Mouse (Mus musculus) adrenal gland, adult 18-20 months (tissue): ENCODE results near the gene Adrm1. TPM values are rescaled to one million over a fixed set of nuclear protein-coding genes. Genes with fewer than 3 reads are reported as not detected.

Source experiments
- DNase-seq, 2 experiments: peaks; one replicate each; pipeline ENCODE4 v3.0.0; 2021 to 2022; ENCODE audit warnings: low spot score in 2 of 2
- microRNA-seq, 2 experiments: library from miRNA; unstranded; fragments of <30 nt; microRNA quantifications; one replicate each; pipeline ENCODE4 v1.2.0; 2021; ENCODE audit warnings: borderline number of aligned reads in 2 of 2
- total RNA-seq, 2 experiments: library from RNA; stranded (reverse); gene quantifications; 1 replicate in 1 of 2; 2 replicates in 1 of 2; pipeline ENCODE4 v1.2.3; 2021

The Adrm1 gene
- total RNA-seq, 2 experiments from 2014 or later: 179 to 198 TPM

- no peak for DNase-seq
Measured at GRCm38 (mm10) chr2:180216921-180217320, 45.6 kb downstream of the Adrm1 start.

- DNase-seq: peak; percentile 52 to 69
Measured at GRCm38 (mm10) chr2:180217587-180217986, 46.3 kb downstream of the Adrm1 start.

GRCm38 (mm10) chr2:180218241-180218640 is 47.0 kb downstream of the Adrm1 start:
- DNase-seq: peak in 1 of 2 experiments; percentile 20

DNA sequence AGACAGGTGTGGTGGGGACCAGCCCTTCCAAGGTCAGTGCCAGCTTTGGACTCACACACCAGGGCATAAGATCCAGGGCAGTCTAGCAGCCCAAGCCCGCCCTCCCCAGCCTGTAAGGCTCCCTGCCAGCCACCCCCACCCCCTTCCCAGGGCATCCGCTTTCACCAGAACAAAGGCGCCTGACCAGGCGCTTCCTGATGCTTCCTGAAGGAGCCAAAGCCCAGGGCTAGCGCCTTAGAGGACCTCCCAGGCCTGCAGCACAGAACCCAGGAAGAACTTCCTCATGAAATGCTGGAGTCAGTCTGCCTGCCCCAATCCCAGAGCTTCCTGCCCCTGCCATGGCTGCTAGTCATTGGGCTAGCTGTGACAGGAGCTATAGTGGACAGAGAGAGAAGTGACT is 47.4 kb downstream of the Adrm1 start:
- no peak for DNase-seq

- no peak for DNase-seq
Measured at GRCm38 (mm10) chr2:180219145-180219943, 48.1 kb downstream of the Adrm1 start.

DNA sequence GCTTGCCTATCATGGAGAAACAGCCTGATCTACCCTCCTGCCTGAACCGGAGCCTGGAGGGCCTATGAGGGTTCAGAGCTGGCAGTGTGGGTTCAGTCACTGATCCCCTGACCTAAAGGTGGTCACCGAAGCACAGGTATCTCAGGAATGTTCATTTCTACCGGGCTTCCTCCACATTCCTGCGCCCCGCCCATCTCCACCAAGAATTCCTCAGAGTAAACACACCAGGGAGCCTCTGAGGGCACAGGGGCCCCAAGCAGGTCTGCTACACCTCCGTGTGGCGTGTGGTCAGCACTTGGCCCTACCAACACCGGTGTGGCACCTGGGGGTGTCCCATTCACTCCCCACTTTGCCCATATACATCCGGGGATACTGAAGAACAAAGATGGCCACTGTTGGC is 48.9 kb downstream of the Adrm1 start:
- DNase-seq: peak in 1 of 2 experiments; percentile 17

DNA sequence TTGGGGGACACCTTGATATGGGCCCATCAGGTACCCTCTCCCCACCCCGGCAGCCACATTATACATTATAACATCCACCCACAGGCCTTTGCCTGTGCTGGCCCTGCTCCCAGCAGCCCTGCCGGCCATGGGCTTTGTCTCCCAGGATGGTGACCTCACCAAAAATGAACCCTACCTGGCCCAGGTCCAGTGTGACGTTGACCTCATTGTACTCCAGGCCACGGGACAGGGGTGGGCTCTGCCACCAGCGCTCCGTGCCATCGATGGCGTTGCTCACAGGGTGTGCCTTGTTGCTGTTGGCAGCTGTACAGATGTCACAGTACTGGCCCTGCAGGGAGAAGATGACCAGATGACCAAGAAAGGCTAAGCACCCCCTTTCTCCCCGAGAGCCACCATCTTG is 49.8 kb downstream of the Adrm1 start:
- DNase-seq: peak in 1 of 2 experiments; percentile 22

- DNase-seq: no peak
Measured at GRCm38 (mm10) chr2:180222250-180222649, 51.0 kb downstream of the Adrm1 start.

DNA sequence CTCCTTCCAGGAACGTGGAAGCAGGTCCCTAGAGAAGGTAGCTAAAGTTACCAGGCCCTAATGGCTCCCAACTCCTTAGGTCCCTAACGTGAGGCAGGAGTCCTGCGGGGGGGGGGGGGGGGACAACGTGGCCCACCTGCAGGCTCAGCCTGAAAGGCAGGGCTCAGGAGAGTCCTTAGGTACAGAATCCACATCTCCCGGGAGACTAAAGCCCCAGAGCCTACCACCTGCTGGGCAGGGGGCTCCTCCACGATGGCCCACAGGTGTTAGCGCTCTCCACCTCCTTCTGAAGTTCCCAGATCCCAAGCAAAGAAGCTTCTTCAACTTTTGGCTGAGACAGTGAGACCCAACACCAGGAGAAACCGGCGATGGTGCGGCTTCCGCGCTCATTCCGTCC is 53.4 kb downstream of the Adrm1 start:
- DNase-seq: no peak

GRCm38 (mm10) chr2:180225044-180225761 is 53.9 kb downstream of the Adrm1 start:
- peak; percentile 57 to 61 for DNase-seq

Small RNAs within 50 kb of the gene (microRNA-seq; reads per million reads assigned to microRNA genes)
- 0 reads per million in 2 experiments for gene Mir7005

Other genes with a start within 250 kb of the Adrm1 start
- 10 to 100 TPM; 17.2 to 19.9 TPM for gene Taf4, start 194.8 kb upstream of the Adrm1 start, total RNA-seq
- 10 to 100 TPM; 35.9 to 44.5 TPM for gene Lsm14b, start 146.5 kb upstream of the Adrm1 start, total RNA-seq
- gene Psma7, start 129.1 kb upstream of the Adrm1 start, total RNA-seq: 100 to 1,000 TPM; 207 to 235 TPM
- gene Ss18l1, start 129.0 kb upstream of the Adrm1 start, total RNA-seq: 10 to 100 TPM in 1 of 2 experiments, 1 to 10 TPM in 1; 4.9 to 13.5 TPM
- 10 to 100 TPM; 14.6 to 15.3 TPM for gene Mtg2, start 100.9 kb upstream of the Adrm1 start, total RNA-seq
- under 1 TPM in 1 of 2 experiments, not detected in 1; 0.10 TPM for gene Hrh3, start 67.0 kb upstream of the Adrm1 start, total RNA-seq
- gene Osbpl2, start 52.2 kb upstream of the Adrm1 start, total RNA-seq: 10 to 100 TPM; 36.9 to 37.5 TPM
- gene Lama5, start 54.4 kb downstream of the Adrm1 start, total RNA-seq: 10 to 100 TPM; 31.5 to 61.3 TPM
- gene Rps21, start 85.9 kb downstream of the Adrm1 start, total RNA-seq: 100 to 1,000 TPM; 777 to 810 TPM
- gene Cables2, start 102.0 kb downstream of the Adrm1 start, total RNA-seq: 10 to 100 TPM; 12.1 to 15.6 TPM
- not detected for gene Rbbp8nl, start 118.4 kb downstream of the Adrm1 start, total RNA-seq
- gene Gata5, start 163.2 kb downstream of the Adrm1 start, total RNA-seq: under 1 TPM in 1 of 2 experiments, not detected in 1; 0.16 TPM